Mouse (Mus musculus) hindbrain, embryonic 10.5 days (tissue): ENCODE measurements around the gene Pkhd1. TPM values are rescaled to one million over a fixed set of nuclear protein-coding genes. Genes with fewer than 3 reads are reported as not detected.

Source experiments
- DNase-seq: peaks from one replicate; pipeline ENCODE4 v3.0.0-alpha.2; 2017; ENCODE audit warnings: low spot score
- H3K27ac ChIP-seq: fragments of 300-500 bp; sonication (generic); 2 replicates; pipeline ENCODE4 v1.5.1; 2016; ENCODE audit warnings: mild to moderate bottlenecking, moderate library complexity
- H3K27me3 ChIP-seq: fragments of 300-500 bp; sonication (generic); 2 replicates; pipeline ENCODE4 v1.6.1; 2016; ENCODE audit warnings: mild to moderate bottlenecking; ENCODE audit not compliant: poor library complexity, insufficient read depth, severe bottlenecking
- H3K36me3 ChIP-seq: fragments of 300-500 bp; sonication (generic); 2 replicates; pipeline ENCODE4 v1.6.1; 2016; ENCODE audit warnings: mild to moderate bottlenecking, moderate library complexity
- H3K4me1 ChIP-seq: fragments of 300-500 bp; sonication (generic); replicated peaks from 2 replicates; pipeline ENCODE4 v1.6.1; 2016; ENCODE audit warnings: mild to moderate bottlenecking
- H3K4me3 ChIP-seq: fragments of 300-500 bp; sonication (generic); 2 replicates; pipeline ENCODE4 v1.5.1; 2016; ENCODE audit warnings: mild to moderate bottlenecking, moderate library complexity
- H3K9me3 ChIP-seq: fragments of 300-500 bp; sonication (generic); 2 replicates; pipeline ENCODE4 v1.6.1; 2016; ENCODE audit warnings: mild to moderate bottlenecking, moderate library complexity
- WGBS: fragments of 180-500 bp; shearing (Covaris S2); methylation state at CpG from one replicate; pipeline ENCODE4 v1.1.7; 2016; 5-methylcytosine and 5-hydroxymethylcytosine counted together
- polyA plus RNA-seq: library from polyadenylated mRNA; unstranded; fragments of >200 nt; fragmentation: Nextera tagmentation; extraction: Ambion mirVana; gene quantifications from 2 replicates; pipeline ENCODE4 v1.2.1, GENCODE M21; 2016

Gene Pkhd1
- polyA plus RNA-seq, 1 experiment from 2014 or later, result not detected

- Histone ChIP-seq H3K36me3 (no peaks in the 10 kb centered on the region), H3K4me1 (no peaks in the 10 kb centered on the region), H3K27me3 (no peaks in the 10 kb centered on the region), H3K27ac (no peak overlapping the region), H3K4me3 (no peak overlapping the region), H3K9me3 (no peaks in the 10 kb centered on the region)
- 89% methylated on average over 5 of the region's 5 CpGs for WGBS
- no peak for DNase-seq
These were observed 27.4 kb downstream of the Pkhd1 start for GRCm38 (mm10) chr1:20590488-20590887.

GRCm38 (mm10) chr1:20571469-20571868 lies 46.4 kb downstream of the Pkhd1 start:
- 88% methylated on average over 5 of the region's 5 CpGs for WGBS
- DNase-seq, result no peak
- no peaks in the 10 kb centered on the region for H3K36me3 ChIP-seq
- no peak overlapping the region for H3K4me3 ChIP-seq
- no peaks in the 10 kb centered on the region for H3K27me3 ChIP-seq
- no peak overlapping the region for H3K27ac ChIP-seq
- H3K4me1 ChIP-seq, result 0 out of 2 replicates have a peak, but pooled peaks cover 4% of the 10 kb centered on the region
- H3K9me3 ChIP-seq, result no peaks in the 10 kb centered on the region

GRCm38 (mm10) chr1:20569430-20569829 lies 48.4 kb downstream of the Pkhd1 start:
- 49% methylated on average over 3 of the region's 3 CpGs for WGBS
- Histone ChIP-seq H3K27me3 (no peaks in the 10 kb centered on the region), H3K36me3 (no peaks in the 10 kb centered on the region), H3K4me1 (0 out of 2 replicates have a peak, but pooled peaks cover 4% of the 10 kb centered on the region), H3K4me3 (no peak overlapping the region), H3K27ac (no peak overlapping the region), H3K9me3 (no peaks in the 10 kb centered on the region)
- no peak for DNase-seq

GRCm38 (mm10) chr1:20558443-20558842 lies 59.4 kb downstream of the Pkhd1 start:
- Histone ChIP-seq H3K27me3 (no peaks in the 10 kb centered on the region), H3K4me3 (no peak overlapping the region), H3K4me1 (no peaks in the 10 kb centered on the region), H3K9me3 (no peaks in the 10 kb centered on the region), H3K27ac (no peak overlapping the region), H3K36me3 (no peaks in the 10 kb centered on the region)
- DNase-seq, result no peak
- WGBS, result 90% methylated on average over 6 of the region's 6 CpGs

- Histone ChIP-seq H3K27ac (no peak overlapping the region), H3K36me3 (no peaks in the 10 kb centered on the region), H3K4me3 (no peak overlapping the region), H3K9me3 (no peaks in the 10 kb centered on the region), H3K27me3 (no peaks in the 10 kb centered on the region), H3K4me1 (no peaks in the 10 kb centered on the region)
- peak; percentile 44 for DNase-seq
- 33% methylated on average over 6 of the region's 6 CpGs for WGBS
These were observed 63.5 kb downstream of the Pkhd1 start for GRCm38 (mm10) chr1:20554398-20554797.

- no peak for DNase-seq
- H3K36me3 ChIP-seq, result no peaks in the 10 kb centered on the region
- no peaks in the 10 kb centered on the region for H3K9me3 ChIP-seq
- H3K4me3 ChIP-seq, result no peak overlapping the region
- no peaks in the 10 kb centered on the region for H3K27me3 ChIP-seq
- WGBS, result 79% methylated on average over 4 of the region's 4 CpGs
- no peak overlapping the region for H3K27ac ChIP-seq
- H3K4me1 ChIP-seq, result no peaks in the 10 kb centered on the region
These were observed 66.5 kb downstream of the Pkhd1 start for GRCm38 (mm10) chr1:20551334-20551733.

GRCm38 (mm10) chr1:20544526-20544925 lies 73.3 kb downstream of the Pkhd1 start:
- no peak overlapping the region for H3K4me3 ChIP-seq
- H3K27me3 ChIP-seq, result no peaks in the 10 kb centered on the region
- no peaks in the 10 kb centered on the region for H3K9me3 ChIP-seq
- DNase-seq, result no peak
- H3K36me3 ChIP-seq, result no peaks in the 10 kb centered on the region
- no peaks in the 10 kb centered on the region for H3K4me1 ChIP-seq
- H3K27ac ChIP-seq, result no peak overlapping the region
- 64% methylated on average over 4 of the region's 4 CpGs for WGBS

- DNase-seq, result peak; percentile 27
These were observed 104.3 kb downstream of the Pkhd1 start for GRCm38 (mm10) chr1:20513364-20514084.

GRCm38 (mm10) chr1:20498965-20499364 lies 118.9 kb downstream of the Pkhd1 start:
- DNase-seq, result no peak
- no peaks in the 10 kb centered on the region for H3K27me3 ChIP-seq
- H3K4me1 ChIP-seq, result peaks cover 4% of the 10 kb centered on the region; the same call in 1 of the 2 replicates
- no peaks in the 10 kb centered on the region for H3K36me3 ChIP-seq
- no peak overlapping the region for H3K4me3 ChIP-seq
- WGBS, result 92% methylated on average over 1 of the region's 1 CpGs
- H3K27ac ChIP-seq, result no peak overlapping the region
- H3K9me3 ChIP-seq, result no peaks in the 10 kb centered on the region

More at GRCm38 (mm10) chr1:20513364-20514084, 104.3 kb downstream of the Pkhd1 start:
- H3K36me3 ChIP-seq, result no peaks in the 10 kb centered on the region
- H3K27ac ChIP-seq, result no peak overlapping the region
- no peaks in the 10 kb centered on the region for H3K4me1 ChIP-seq
- H3K9me3 ChIP-seq, result no peaks in the 10 kb centered on the region
- H3K27me3 ChIP-seq, result no peaks in the 10 kb centered on the region
- WGBS, result 72% methylated on average over 7 of the region's 7 CpGs
- H3K4me3 ChIP-seq, result no peak overlapping the region

GRCm38 (mm10) chr1:20486087-20486486 lies 131.8 kb downstream of the Pkhd1 start:
- Histone ChIP-seq H3K4me3 (no peak overlapping the region), H3K36me3 (no peaks in the 10 kb centered on the region), H3K9me3 (no peaks in the 10 kb centered on the region), H3K27ac (no peak overlapping the region), H3K27me3 (no peaks in the 10 kb centered on the region), H3K4me1 (no peaks in the 10 kb centered on the region)
- DNase-seq, result no peak
- 97% methylated on average over 10 of the region's 10 CpGs for WGBS

GRCm38 (mm10) chr1:20481843-20482242 lies 136.0 kb downstream of the Pkhd1 start:
- no peaks in the 10 kb centered on the region for H3K36me3 ChIP-seq
- no peak for DNase-seq
- H3K4me1 ChIP-seq, result peaks cover 12% of the 10 kb centered on the region; the same call in 1 of the 2 replicates
- H3K9me3 ChIP-seq, result no peaks in the 10 kb centered on the region
- H3K27me3 ChIP-seq, result peaks cover 10% of the 10 kb centered on the region; the same call in 1 of the 2 replicates
- WGBS, result 86% methylated on average over 4 of the region's 4 CpGs
- H3K4me3 ChIP-seq, result no peak overlapping the region
- H3K27ac ChIP-seq, result no peak overlapping the region

- 84% methylated on average over 3 of the region's 3 CpGs for WGBS
- H3K4me1 ChIP-seq, result peaks cover 12% of the 10 kb centered on the region; the same call in 1 of the 2 replicates
- no peak overlapping the region for H3K27ac ChIP-seq
- H3K9me3 ChIP-seq, result no peaks in the 10 kb centered on the region
- H3K4me3 ChIP-seq, result peak overlapping the region; percentile 60; the same call in 1 of the 2 replicates
- H3K36me3 ChIP-seq, result no peaks in the 10 kb centered on the region
- H3K27me3 ChIP-seq, result peaks cover 16% of the 10 kb centered on the region; the same call in 1 of the 2 replicates
- DNase-seq, result no peak
These were observed 139.2 kb downstream of the Pkhd1 start for GRCm38 (mm10) chr1:20478695-20479094.

GRCm38 (mm10) chr1:20478266-20478659 lies 139.6 kb downstream of the Pkhd1 start:
- Histone ChIP-seq H3K36me3 (no peaks in the 10 kb centered on the region), H3K9me3 (no peaks in the 10 kb centered on the region), H3K4me1 (peaks cover 12% of the 10 kb centered on the region; the same call in 1 of the 2 replicates), H3K27me3 (peaks cover 16% of the 10 kb centered on the region; the same call in 1 of the 2 replicates), H3K27ac (peak overlapping the region; percentile 82), H3K4me3 (peak overlapping the region; percentile 60)
- DNase-seq, result no peak
- WGBS, result 36% methylated on average over 6 of the region's 6 CpGs
